Mouse (Mus musculus): ENCODE data around the gene Gm10668.
"Not testable (repeated sequence)": the region's sequence is repeated elsewhere in the genome, so short reads cannot be mapped to it uniquely, and the experiment has no call there.

Gene Gm10668

GRCm38 (mm10) chr7:20730524-20730923, at the start of gene Gm10668:
TSS of gene Gm10668 (minus strand) at chr7:20730624.
- not testable (repeated sequence) for DNase-seq

GRCm38 (mm10) chr7:20770885-20771284, 40.5 kb upstream of the Gm10668 start, which contains the start of gene Vmn1r112:
TSS of gene Vmn1r112 (plus strand) at chr7:20771185.
- not testable (repeated sequence) for DNase-seq

DNA sequence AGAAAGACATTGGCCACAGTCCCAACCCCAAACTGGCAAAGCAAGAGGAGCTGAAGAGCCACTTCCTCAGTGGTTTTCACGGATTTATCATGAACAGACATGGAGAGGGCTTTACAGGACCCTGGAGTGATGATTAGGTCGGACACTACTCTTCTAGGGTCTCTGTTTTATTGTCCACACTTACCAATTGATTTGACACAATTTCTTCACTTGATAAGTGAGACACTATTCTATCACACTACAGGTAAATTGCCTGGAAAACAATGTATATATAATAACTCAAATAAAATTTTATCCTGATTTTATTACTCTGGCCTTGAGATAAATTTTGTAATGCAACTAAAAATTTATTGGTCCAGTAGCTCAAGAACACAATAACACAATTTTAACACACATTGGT, 27.3 kb downstream of the Gm10668 start, which contains the start of gene Vmn1r111:
Vmn1r111 (minus strand) TSS at position 101 of the 400 bp plus-strand sequence.
- DNase-seq = not testable (repeated sequence)
